Mouse (Mus musculus): Measurements from ENCODE around the gene Tex36. TPM values are rescaled to one million over a fixed set of nuclear protein-coding genes. Genes with fewer than 3 reads are reported as not detected.

Gene Tex36
- total RNA-seq, 2 experiments from 2014 or later: not detected

Other genes starting within 250 kb of the Tex36 start
- gene Edrf1, start 35.4 kb upstream of the Tex36 start, total RNA-seq (2021): 10 to 100 TPM; 31.4 to 31.6 TPM
- under 1 TPM; 0.20 to 0.28 TPM for gene Mmp21, start 77.9 kb upstream of the Tex36 start, total RNA-seq (2021)
- gene Bccip, start 107.2 kb upstream of the Tex36 start, total RNA-seq (2021): 10 to 100 TPM; 73.6 to 75.8 TPM
- 10 to 100 TPM; 18.3 to 18.5 TPM for gene Uros, start 107.9 kb upstream of the Tex36 start, total RNA-seq (2021)
- 1 to 10 TPM; 2.4 to 2.5 TPM for gene Fank1, start 174.7 kb upstream of the Tex36 start, total RNA-seq (2021)
- gene Dhx32, start 180.6 kb upstream of the Tex36 start, total RNA-seq (2021): 10 to 100 TPM; 39.1 TPM

Data from layer of hippocampus, postnatal 36 days (tissue).